Mouse (Mus musculus): Measurements from ENCODE around the gene Fgg. TPM values are rescaled to one million over a fixed set of nuclear protein-coding genes. Genes with fewer than 3 reads are reported as not detected.

The Fgg gene
- polyA plus RNA-seq, 1 experiment: not detected

GRCm38 (mm10) chr3:83025475-83026301, 18.2 kb downstream of the Fgg start, which contains the start of gene Fga:
Gene Fga (plus strand): TSS chr3:83026076.
- no peak for DNase-seq (ENCODE audit: extremely low spot score in 1 of 2, low spot score in 1 of 2)

- DNase-seq (ENCODE audit: extremely low spot score in 1 of 2, low spot score in 1 of 2): peak in 1 of 2 experiments; percentile 9
Measured at GRCm38 (mm10) chr3:83027546-83028251, 20.2 kb downstream of the Fgg start.

- DNase-seq (ENCODE audit: extremely low spot score in 1 of 2, low spot score in 1 of 2): no peak
Measured at GRCm38 (mm10) chr3:83030331-83030730, 22.8 kb downstream of the Fgg start.

GRCm38 (mm10) chr3:83032746-83033308, 25.3 kb downstream of the Fgg start:
- DNase-seq (ENCODE audit: extremely low spot score in 1 of 2, low spot score in 1 of 2): no peak

GRCm38 (mm10) chr3:83033801-83034200, 26.3 kb downstream of the Fgg start:
- DNase-seq (ENCODE audit: extremely low spot score in 1 of 2, low spot score in 1 of 2): no peak

- DNase-seq (ENCODE audit: extremely low spot score in 1 of 2, low spot score in 1 of 2): no peak
Measured at GRCm38 (mm10) chr3:83038865-83039264, 31.3 kb downstream of the Fgg start.

GRCm38 (mm10) chr3:83039666-83040065, 32.1 kb downstream of the Fgg start:
- no peak for DNase-seq (ENCODE audit: extremely low spot score in 1 of 2, low spot score in 1 of 2)

GRCm38 (mm10) chr3:83042451-83042850, 34.9 kb downstream of the Fgg start:
- DNase-seq (ENCODE audit: extremely low spot score in 1 of 2, low spot score in 1 of 2): no peak

GRCm38 (mm10) chr3:83046649-83047048, 39.1 kb downstream of the Fgg start:
- DNase-seq (ENCODE audit: extremely low spot score in 1 of 2, low spot score in 1 of 2): no peak

GRCm38 (mm10) chr3:83049680-83050079, 42.2 kb downstream of the Fgg start, which contains the start of gene Fgb:
Gene Fgb (minus strand): TSS chr3:83049863.
- DNase-seq (ENCODE audit: extremely low spot score in 1 of 2, low spot score in 1 of 2): no peak

GRCm38 (mm10) chr3:83050661-83051060, 43.1 kb downstream of the Fgg start:
- DNase-seq (ENCODE audit: extremely low spot score in 1 of 2, low spot score in 1 of 2): no peak

GRCm38 (mm10) chr3:83052102-83052501, 44.6 kb downstream of the Fgg start:
- DNase-seq (ENCODE audit: extremely low spot score in 1 of 2, low spot score in 1 of 2): no peak

GRCm38 (mm10) chr3:83053126-83053525, 45.6 kb downstream of the Fgg start:
- DNase-seq (ENCODE audit: extremely low spot score in 1 of 2, low spot score in 1 of 2): no peak

- DNase-seq (ENCODE audit: extremely low spot score in 1 of 2, low spot score in 1 of 2): peak in 1 of 2 experiments; percentile 54
Measured at GRCm38 (mm10) chr3:83053758-83054157, 46.2 kb downstream of the Fgg start.

- no peak for DNase-seq (ENCODE audit: extremely low spot score in 1 of 2, low spot score in 1 of 2)
Measured at GRCm38 (mm10) chr3:83054759-83055158, 47.2 kb downstream of the Fgg start.

- peak; percentile 92 to 99 for DNase-seq (ENCODE audit: extremely low spot score in 1 of 2, low spot score in 1 of 2)
Measured at GRCm38 (mm10) chr3:83055281-83056038, 47.9 kb downstream of the Fgg start, which contains the start of gene Plrg1. Gene Plrg1 (plus strand): TSS chr3:83055522.

- no peak for DNase-seq (ENCODE audit: extremely low spot score in 1 of 2, low spot score in 1 of 2)
Measured at GRCm38 (mm10) chr3:83057046-83057445, 49.5 kb downstream of the Fgg start.

All from frontal cortex, adult 2 months (tissue).